Mouse (Mus musculus) spleen, embryonic (tissue): ENCODE measurements around the gene Patz1.

Source experiments
- CTCF ChIA-PET: fragments of 350-600 bp; sonication (Branson Sonifier 250); formaldehyde crosslinking; loops from one replicate; lab custom pipeline; 2022; lab: Charles Lee

The Patz1 gene

GRCm38 (mm10) chr11:3288521-3289301, at the start of gene Patz1:
Patz1 (plus strand) TSS chr11:3288874.
- CTCF ChIA-PET = interaction anchor here (0.6 kb wide), 2 partner anchors 17 to 88 kb away, joined by 3 to 4 read pairs; no protein-coding TSS in a partner anchor

GRCm38 (mm10) chr11:3242395-3242794, 46.3 kb upstream of the Patz1 start:
- CTCF ChIA-PET = interaction anchor here (1.0 kb wide), 1 partner anchor 24 kb away, joined by 4 read pairs; the partner anchor contains the start of gene Drg1

GRCm38 (mm10) chr11:3243771-3244170, 44.9 kb upstream of the Patz1 start:
- CTCF ChIA-PET = no interaction called here

- CTCF ChIA-PET = no interaction called here
These were observed 41.3 kb upstream of the Patz1 start for GRCm38 (mm10) chr11:3247387-3247786.

- CTCF ChIA-PET = interaction anchor here (0.7 kb wide), 1 partner anchor 58 kb away, joined by 3 read pairs; no protein-coding TSS in a partner anchor
These were observed 29.1 kb upstream of the Patz1 start for GRCm38 (mm10) chr11:3259537-3259936.

GRCm38 (mm10) chr11:3265291-3266078, 23.2 kb upstream of the Patz1 start:
- CTCF ChIA-PET = no interaction called here

GRCm38 (mm10) chr11:3266079-3266685, 22.5 kb upstream of the Patz1 start, which contains the start of gene Drg1:
Drg1 (minus strand) TSS chr11:3266415.
- CTCF ChIA-PET = interaction anchor here (1.0 to 1.2 kb wide), 2 partner anchors 24 to 62 kb away, joined by 4 read pairs; no protein-coding TSS in a partner anchor

- CTCF ChIA-PET = interaction anchor here (1.0 to 1.2 kb wide), 2 partner anchors 25 to 61 kb away, joined by 4 read pairs; no protein-coding TSS in a partner anchor
These were observed 21.5 kb upstream of the Patz1 start for GRCm38 (mm10) chr11:3267133-3267532.

GRCm38 (mm10) chr11:3269241-3269640, 19.4 kb upstream of the Patz1 start:
- CTCF ChIA-PET = interaction anchor here (0.7 kb wide), 1 partner anchor 28 kb away, joined by 7 read pairs; no protein-coding TSS in a partner anchor

- CTCF ChIA-PET = no interaction called here
These were observed 10.3 kb upstream of the Patz1 start for GRCm38 (mm10) chr11:3278351-3278750.

GRCm38 (mm10) chr11:3279729-3280128, 8.9 kb upstream of the Patz1 start:
- CTCF ChIA-PET = no interaction called here

- CTCF ChIA-PET = no interaction called here
These were observed 5.8 kb upstream of the Patz1 start for GRCm38 (mm10) chr11:3282887-3283286.

GRCm38 (mm10) chr11:3283645-3284044, 5.0 kb upstream of the Patz1 start:
- CTCF ChIA-PET = no interaction called here

GRCm38 (mm10) chr11:3285940-3286339, 2.7 kb upstream of the Patz1 start:
- CTCF ChIA-PET = no interaction called here

GRCm38 (mm10) chr11:3287131-3287530, 1.5 kb upstream of the Patz1 start:
- CTCF ChIA-PET = no interaction called here

- CTCF ChIA-PET = no interaction called here
These were observed 753 bp upstream of the Patz1 start for GRCm38 (mm10) chr11:3287921-3288320.

GRCm38 (mm10) chr11:3289302-3289802, 678 bp downstream of the Patz1 start:
- CTCF ChIA-PET = interaction anchor here (0.6 kb wide), 3 partner anchors 18 to 87 kb away, joined by 3 to 6 read pairs (median 4); no protein-coding TSS in a partner anchor

GRCm38 (mm10) chr11:3289803-3290639, 1.3 kb downstream of the Patz1 start:
- CTCF ChIA-PET = interaction anchor here (0.6 to 1.2 kb wide), 3 partner anchors 22 to 87 kb away, joined by 4 to 11 read pairs (median 6); no protein-coding TSS in a partner anchor

- CTCF ChIA-PET = interaction anchor here (1.2 kb wide), 1 partner anchor 23 kb away, joined by 11 read pairs; no protein-coding TSS in a partner anchor
These were observed 2.1 kb downstream of the Patz1 start for GRCm38 (mm10) chr11:3290640-3291310.
